Mouse (Mus musculus): ENCODE data around the gene Csf2.

GRCm38 (mm10) chr11:54287821-54288453, 38.5 kb upstream of the Csf2 start:
- TF ChIP-seq CTCF (IDR thresholded peaks at IDR 0.05; ENCODE audit: low read depth, low read length) (no peak), POLR2A (IDR thresholded peaks at IDR 0.05; ENCODE audit: insufficient read depth, low read length) (no peak), EP300 (IDR thresholded peaks at IDR 0.05; ENCODE audit: insufficient read depth, low read depth, low read length) (no peak)
